Mouse (Mus musculus) heart, postnatal 14 days (tissue): ENCODE measurements around the gene BC005537. TPM values are rescaled to one million over a fixed set of nuclear protein-coding genes. Genes with fewer than 3 reads are reported as not detected.

Source experiments
- DNase-seq, 2 experiments: peaks; one replicate each; pipeline ENCODE4 v3.0.0; 2021 to 2022
- intact Hi-C: fragments of 180-260 bp; cut with DNase I; formaldehyde crosslinking; loops from one replicate; pipeline ENCODE4 v1.15.1; 2025
- total RNA-seq, 2 experiments: library from RNA; stranded (reverse); gene quantifications; 2 replicates each; pipeline ENCODE4 v1.2.3; 2021

BC005537 gene
- total RNA-seq, 2 experiments from 2014 or later: 138 to 142 TPM

GRCm38 (mm10) chr13:24798686-24799085 is 2.8 kb upstream of the BC005537 start:
- no peak for DNase-seq
- intact Hi-C loops: no loop called here

- intact Hi-C loops: no loop called here
- DNase-seq: no peak
Observed at GRCm38 (mm10) chr13:24799378-24799777, 2.1 kb upstream of the BC005537 start.

DNA sequence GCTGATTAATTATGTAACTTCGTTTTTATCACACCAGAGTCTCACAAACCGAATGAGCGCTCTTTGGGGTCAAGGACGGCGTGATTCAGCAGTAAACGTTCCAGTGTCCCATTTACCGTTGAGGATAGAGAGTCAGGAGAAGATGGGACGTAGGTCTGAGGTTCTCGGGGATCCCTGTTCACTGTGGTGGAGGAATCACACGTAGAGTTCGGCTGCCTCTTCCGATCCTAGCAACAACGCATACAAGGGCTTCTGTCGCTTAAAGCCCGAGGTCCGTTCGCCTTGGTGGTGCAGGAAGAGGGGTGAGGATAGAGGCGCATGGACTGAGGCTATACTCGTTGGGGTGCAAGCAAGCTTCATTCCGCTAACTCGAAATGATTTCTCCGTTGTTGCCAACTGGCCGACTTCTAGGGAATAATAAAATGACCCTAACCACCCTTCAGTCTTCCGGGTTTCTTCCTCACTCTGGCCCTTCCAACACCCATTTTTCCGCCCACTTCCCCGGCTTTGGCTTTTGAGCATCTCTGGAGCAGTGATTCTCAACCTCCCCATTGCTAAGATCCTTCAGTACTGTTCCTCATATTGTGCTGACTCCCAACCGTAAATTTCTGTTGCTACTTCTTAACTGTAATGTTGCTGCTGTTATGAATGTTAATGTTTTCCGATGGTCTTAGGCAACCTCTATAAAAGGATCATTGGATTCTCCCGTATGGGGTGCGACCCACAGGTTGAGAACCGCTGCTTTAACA is 1.4 kb upstream of the BC005537 start:
- peak; percentile 42 to 49 for DNase-seq
- intact Hi-C loops: loop anchor here (2.0 kb wide), 1 partner anchor 31 kb away; the partner anchor contains the start of genes Acot13 and Tdp2

GRCm38 (mm10) chr13:24800674-24801307 is 666 bp upstream of the BC005537 start:
- peak; percentile 95 to 98 for DNase-seq
- intact Hi-C loops: loop anchor here (2.0 kb wide), 1 partner anchor 30 kb away; the partner anchor contains the start of genes Acot13 and Tdp2

GRCm38 (mm10) chr13:24802131-24802691 is 754 bp downstream of the BC005537 start:
- intact Hi-C loops: no loop called here
- peak; percentile 29 to 36 for DNase-seq

- intact Hi-C loops: no loop called here
- DNase-seq: no peak
Observed at GRCm38 (mm10) chr13:24803196-24803595, 1.7 kb downstream of the BC005537 start.

DNA sequence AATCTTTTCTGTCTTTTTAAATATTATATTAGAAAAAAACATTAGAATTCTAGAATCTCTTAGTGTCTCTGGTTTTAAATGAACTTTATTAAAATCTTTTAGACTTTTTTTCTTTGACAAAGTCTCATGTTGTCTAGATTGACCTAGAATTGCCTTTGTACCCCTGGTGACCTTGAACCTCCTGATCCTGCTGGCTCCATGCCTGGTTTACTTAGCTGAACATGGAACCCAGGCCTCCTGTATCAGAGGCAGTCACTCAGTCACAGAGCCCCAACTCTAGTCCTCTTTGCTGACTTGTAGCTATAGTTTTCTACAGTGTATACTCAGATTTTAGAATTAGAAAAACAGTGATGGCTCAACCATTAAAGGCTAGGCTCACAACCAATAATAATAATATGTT is 4.6 kb downstream of the BC005537 start:
- intact Hi-C loops: no loop called here
- no peak for DNase-seq

- intact Hi-C loops: no loop called here
- DNase-seq: no peak
Observed at GRCm38 (mm10) chr13:24812521-24812920, 11.1 kb downstream of the BC005537 start.

- DNase-seq: no peak
- intact Hi-C loops: no loop called here
Observed at GRCm38 (mm10) chr13:24814616-24815015, 13.2 kb downstream of the BC005537 start.

DNA sequence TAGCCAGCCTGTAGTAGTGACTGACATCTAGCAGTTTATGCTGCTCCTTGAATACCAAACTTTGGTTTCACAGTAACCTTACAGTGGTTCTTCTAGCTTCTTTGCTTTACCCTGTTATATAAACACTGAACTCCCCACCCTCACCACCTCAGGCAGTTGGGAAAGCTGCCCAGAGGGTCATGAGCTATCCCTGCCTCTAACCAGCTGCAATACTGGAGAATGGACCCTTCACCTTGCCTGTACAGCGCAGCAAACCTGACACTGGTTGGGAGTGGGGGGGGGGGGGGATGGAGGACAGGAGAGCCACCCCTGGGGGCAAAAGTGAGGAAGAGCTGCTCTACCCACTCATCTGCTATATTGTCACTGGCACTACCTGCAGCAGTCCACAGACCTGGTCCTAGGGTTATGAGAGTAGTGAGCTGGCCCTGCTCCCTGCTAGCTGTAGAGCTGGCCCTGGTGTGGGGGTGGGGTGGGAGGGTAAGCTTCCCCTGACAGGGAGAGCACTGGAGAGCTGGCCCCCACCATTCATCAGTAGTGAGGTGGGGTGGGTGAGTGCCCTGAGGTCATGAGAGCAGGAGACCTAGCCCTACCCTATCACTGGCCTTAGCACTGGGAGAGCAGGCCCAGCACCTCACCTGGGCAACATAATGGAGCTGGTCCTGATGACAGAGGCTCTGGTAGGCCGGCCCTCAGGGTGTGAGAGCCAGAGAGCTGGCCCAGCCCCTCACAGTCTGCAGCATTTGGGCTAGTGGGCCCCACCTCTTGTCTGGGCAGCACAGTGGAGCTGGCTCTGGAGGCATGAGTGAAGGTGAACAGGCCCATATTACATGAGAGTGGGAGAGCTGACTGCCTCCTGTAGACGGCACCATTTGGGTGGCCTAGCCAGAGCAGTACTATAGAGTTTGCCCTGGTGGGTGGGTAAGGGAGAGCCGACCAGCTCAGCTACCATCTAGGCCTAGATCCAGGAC is 15.0 kb downstream of the BC005537 start:
- no peak for DNase-seq
- intact Hi-C loops: no loop called here

GRCm38 (mm10) chr13:24819931-24820330 is 18.5 kb downstream of the BC005537 start:
- intact Hi-C loops: no loop called here
- no peak for DNase-seq

GRCm38 (mm10) chr13:24822663-24823343 is 21.3 kb downstream of the BC005537 start:
- DNase-seq: no peak

GRCm38 (mm10) chr13:24824647-24825046 is 23.2 kb downstream of the BC005537 start:
- DNase-seq: peak in 1 of 2 experiments; percentile 39
- intact Hi-C loops: no loop called here

More at GRCm38 (mm10) chr13:24822663-24823343, 21.3 kb downstream of the BC005537 start:
- intact Hi-C loops: no loop called here

DNA sequence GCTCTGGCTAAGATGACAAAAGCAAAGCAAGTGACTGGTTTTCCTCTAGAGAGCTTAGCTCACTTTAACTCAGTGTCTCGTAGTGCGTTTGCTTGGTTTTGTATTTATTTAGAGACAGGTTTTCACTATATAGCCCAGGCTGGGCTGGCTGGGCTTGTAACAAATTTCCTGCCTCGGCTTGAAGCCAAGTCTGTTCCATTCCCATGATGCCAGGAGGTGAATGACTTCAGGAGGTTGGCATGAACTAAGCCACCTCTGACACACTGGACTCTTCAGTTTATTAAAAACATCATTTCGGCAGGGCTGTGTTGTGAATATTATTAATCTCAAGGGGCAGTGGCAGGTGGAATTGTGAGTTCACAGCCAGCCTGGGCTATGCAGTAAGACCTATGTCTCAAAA is 24.1 kb downstream of the BC005537 start:
- intact Hi-C loops: no loop called here
- DNase-seq: peak in 1 of 2 experiments; percentile 31

- intact Hi-C loops: no loop called here
- DNase-seq: no peak
Observed at GRCm38 (mm10) chr13:24826116-24826515, 24.7 kb downstream of the BC005537 start.

DNA sequence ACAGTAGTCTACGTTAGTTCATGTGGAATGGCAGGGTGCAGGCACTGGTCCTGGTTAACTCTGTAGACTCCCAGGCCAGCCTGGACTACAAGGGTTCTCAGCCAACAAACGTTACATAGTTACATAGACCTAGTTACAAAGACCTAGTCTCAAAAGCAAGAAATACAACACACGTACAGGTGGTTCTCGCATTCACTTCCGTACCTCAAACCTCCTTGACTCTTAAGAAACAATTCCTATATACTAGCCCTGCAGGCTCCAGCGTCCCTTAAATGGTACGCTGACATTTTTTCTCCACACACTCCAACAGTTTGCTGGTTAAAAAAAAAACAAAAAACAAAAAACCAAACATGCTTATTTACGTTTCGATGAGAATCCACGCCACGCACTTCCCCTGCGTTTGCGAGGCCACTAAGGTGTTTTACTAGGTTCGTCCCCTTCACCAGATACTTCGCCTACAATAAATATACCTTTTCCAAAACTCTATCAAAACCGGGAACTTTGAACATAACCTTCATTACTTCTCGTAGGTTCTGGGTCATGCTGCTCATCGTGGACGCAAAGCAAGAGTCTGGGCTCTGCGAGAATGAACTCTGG is 29.4 kb downstream of the BC005537 start:
- DNase-seq: no peak

DNA sequence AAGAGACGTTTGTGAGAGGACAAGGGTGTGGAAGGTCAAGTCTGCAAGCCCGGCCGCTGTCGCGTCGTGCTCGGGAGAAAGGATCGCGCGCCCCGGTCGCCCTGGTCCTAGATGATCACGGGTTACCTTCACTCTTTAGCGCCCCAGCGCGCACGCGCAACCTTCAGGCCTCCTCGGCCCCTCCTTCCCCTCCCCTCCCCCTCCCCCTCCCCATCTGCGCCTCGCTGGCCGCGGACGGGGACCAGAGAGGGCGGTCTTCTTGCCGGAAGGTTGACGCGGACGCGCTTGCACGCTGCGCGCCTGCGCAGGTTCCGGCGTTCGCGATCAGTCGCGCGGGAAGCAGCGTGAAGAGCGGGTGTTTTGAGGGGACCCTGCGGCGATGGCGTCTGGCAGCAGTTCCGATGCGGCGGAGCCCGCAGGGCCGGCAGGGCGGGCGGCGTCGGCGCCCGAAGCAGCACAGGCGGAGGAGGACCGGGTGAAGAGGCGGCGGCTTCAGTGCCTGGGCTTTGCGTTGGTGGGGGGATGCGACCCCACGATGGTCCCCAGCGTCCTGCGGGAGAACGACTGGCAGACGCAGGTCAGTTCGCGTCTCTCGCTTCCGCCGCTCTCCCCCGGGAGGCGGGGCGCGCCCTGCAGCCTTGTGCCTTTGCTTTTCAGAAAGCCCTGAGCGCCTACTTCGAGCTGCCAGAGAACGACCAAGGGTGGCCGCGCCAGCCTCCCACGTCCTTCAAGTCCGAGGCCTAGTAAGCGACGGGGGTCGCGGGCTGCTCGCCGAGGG is 30.1 kb downstream of the BC005537 start, which contains the start of the genes Acot13 and Tdp2:
Gene Acot13 (minus strand): TSS at position 188 of the 778 bp plus-strand sequence.
Gene Tdp2 (plus strand): TSS at position 327 of the 778 bp plus-strand sequence.
- intact Hi-C loops: loop anchor here (2.0 to 5.0 kb wide), 2 partner anchors 31 to 74 kb away; partner anchors contain the start of gene BC005537
- DNase-seq: peak; percentile 95 to 96

More for the DNA sequence above, 29.4 kb downstream of the BC005537 start:
- intact Hi-C loops: loop anchor here (2.0 to 5.0 kb wide), 2 partner anchors 30 to 74 kb away; partner anchors contain the start of gene BC005537
